Mouse (Mus musculus) left cerebral cortex, adult 9 months (tissue): ENCODE measurements around the gene Tecr.

ENCODE experiments used
- DNase-seq, 2 experiments: peaks; one replicate each; pipeline ENCODE4 v3.0.0; 2022; ENCODE audit warnings: low spot score in 2 of 2

Tecr gene

DNA sequence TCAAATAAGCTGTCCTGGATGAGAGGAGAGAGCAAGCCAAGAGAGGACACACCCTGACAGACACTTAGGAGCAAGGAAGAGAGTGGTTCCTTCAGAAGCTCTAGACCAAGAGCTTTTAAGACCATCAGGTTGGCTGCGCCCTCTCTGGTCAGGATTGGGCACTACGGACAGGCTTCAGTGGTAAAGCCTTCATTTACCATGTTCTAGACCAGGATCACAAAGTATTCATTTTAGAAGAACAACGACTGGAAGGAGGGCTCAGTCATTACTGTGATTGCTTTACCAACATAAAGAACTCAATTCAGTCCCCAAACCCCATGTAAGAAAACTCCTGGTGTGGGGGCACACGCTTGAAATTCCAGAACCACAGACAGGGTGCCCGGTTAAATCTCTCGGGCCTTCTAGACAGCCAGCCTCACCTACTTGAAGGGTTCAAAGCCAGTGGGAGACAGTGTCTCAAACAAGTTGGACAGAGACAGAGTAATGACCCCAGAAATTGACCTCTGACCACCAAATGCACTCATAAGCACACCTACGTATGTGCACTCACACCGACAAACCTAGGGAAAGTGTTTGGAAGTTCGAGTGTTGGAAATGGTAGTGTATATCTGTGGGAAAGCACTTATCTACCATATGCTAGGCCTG, 41.9 kb downstream of the Tecr start:
- DNase-seq, result peak in 1 of 2 experiments; percentile 10

DNA sequence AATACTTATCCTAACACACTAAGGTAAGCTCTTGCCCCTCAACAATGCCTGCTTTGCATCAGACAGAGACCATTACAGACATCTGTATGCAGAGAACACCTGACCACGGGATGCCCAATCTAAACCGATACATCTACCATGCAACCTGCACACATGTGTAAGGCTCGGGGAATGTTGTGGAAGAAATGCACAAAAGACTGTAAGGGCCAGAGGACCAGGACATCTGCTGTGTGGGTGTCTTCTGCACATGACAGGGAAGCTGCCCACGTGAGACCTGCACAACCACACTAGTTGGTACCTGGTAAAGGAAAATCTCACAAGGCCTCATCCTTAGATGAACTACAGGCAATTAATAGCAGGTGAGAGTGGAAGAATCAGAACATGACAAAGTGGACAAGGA, 44.5 kb downstream of the Tecr start:
- peak in 1 of 2 experiments; percentile 3 for DNase-seq

- DNase-seq, result no peak
Observed at GRCm38 (mm10) chr8:83562669-83563068, 45.1 kb downstream of the Tecr start.

GRCm38 (mm10) chr8:83535736-83536135, 72.0 kb downstream of the Tecr start, which contains the start of gene Olfr370:
TSS of gene Olfr370 (plus strand) at chr8:83535780.
- no peak for DNase-seq

- no peak for DNase-seq
Observed at GRCm38 (mm10) chr8:83534802-83535201, 73.0 kb downstream of the Tecr start.
